Mouse (Mus musculus): ENCODE results near the gene Brd4. TPM values are rescaled to one million over a fixed set of nuclear protein-coding genes. Genes with fewer than 3 reads are reported as not detected.

Gene Brd4
- total and polyA plus RNA-seq, 3 experiments = 12.3 to 91.4 TPM; not detected in 1

DNA sequence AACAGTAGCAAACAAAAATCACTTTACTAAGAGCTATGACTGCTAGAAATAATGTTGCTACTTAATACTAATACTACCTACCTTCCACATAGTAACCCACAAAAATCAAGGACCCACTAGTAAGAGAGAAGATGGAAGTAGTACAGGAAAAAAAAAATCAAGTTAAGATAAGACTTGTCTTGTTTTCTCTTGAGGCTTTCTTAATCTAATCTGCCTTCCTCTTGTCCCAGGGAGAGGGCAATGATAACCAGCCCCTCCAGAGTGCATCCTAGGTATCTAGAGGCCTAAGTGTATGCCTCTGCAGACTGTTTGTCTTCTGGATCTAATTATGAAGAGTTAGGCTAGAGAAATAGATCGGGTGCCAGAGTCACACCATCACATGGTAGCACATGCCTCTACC lies 45.9 kb downstream of the Brd4 start:
- H3K4me3 ChIP-seq (ENCODE audit: control insufficient read depth in 1 of 2, insufficient read depth in 1 of 2, low read depth in 2 of 2, low read length in 2 of 2) = no peak overlapping the region
- H3K9me3 ChIP-seq (replicated peaks; ENCODE audit: insufficient read depth, low read length) = no peaks in the 10 kb centered on the region
- peaks cover 15 to 54% of the 10 kb centered on the region in 2 experiments for H3K36me3 ChIP-seq (ENCODE audit: control insufficient read depth in 1 of 2, insufficient read depth in 2 of 2, low read length in 2 of 2)
- peak; percentile 49 for DNase-seq (ENCODE audit: low read depth, low spot score)
- no peaks in the 10 kb centered on the region for H3K27me3 ChIP-seq (ENCODE audit: control insufficient read depth in 1 of 2, insufficient read depth in 2 of 2, low read length in 2 of 2)
- peaks cover 24 to 38% of the 10 kb centered on the region in 2 experiments for H3K4me1 ChIP-seq (ENCODE audit: control insufficient read depth in 1 of 2, insufficient read depth in 2 of 2, low read length in 2 of 2)
- no peak overlapping the region for H3K9ac ChIP-seq (ENCODE audit: control insufficient read depth, low read depth, low read length, poor library complexity, severe bottlenecking)
- no peak overlapping the region; the same call in 1 of the 2 replicates for H3K27ac ChIP-seq (ENCODE audit: control insufficient read depth, low read depth, low read length)
- H3K79me2 ChIP-seq (ENCODE audit: control insufficient read depth, insufficient read depth, low read length, poor library complexity) = peaks cover 61% of the 10 kb centered on the region
- TF ChIP-seq ELF1 (IDR thresholded peaks at IDR 0.05; ENCODE audit: low read depth, low read length) = no peak
- TF ChIP-seq ZC3H11A (IDR thresholded peaks at IDR 0.05; ENCODE audit: low read depth, low read length) = peak; percentile 2; the same call in 1 of the 2 replicates
- no peak for TF ChIP-seq MYB (IDR thresholded peaks at IDR 0.05; ENCODE audit: low read depth, low read length)
- TF ChIP-seq BHLHE40 (IDR thresholded peaks at IDR 0.05; ENCODE audit: borderline replicate concordance, low read depth, low read length) = peak; percentile 27; the same call in 1 of the 2 replicates
- peak; percentile 83 for TF ChIP-seq ZNF384 (IDR thresholded peaks at IDR 0.05; ENCODE audit: low read depth, low read length)
- no peak for TF ChIP-seq TAL1 (IDR thresholded peaks at IDR 0.05; ENCODE audit: low read length)
- no peak for TF ChIP-seq RAD21 (IDR thresholded peaks at IDR 0.05; ENCODE audit: low read depth, low read length)
- no peak for TF ChIP-seq JUND (IDR thresholded peaks at IDR 0.05; ENCODE audit: low read depth, low read length)
- TF ChIP-seq KAT2A (conservative IDR thresholded peaks at IDR 0.05; ENCODE audit: low read depth, low read length) = no peak
- TF ChIP-seq ETS1 (IDR thresholded peaks at IDR 0.05; ENCODE audit: low read depth, low read length) = peak; percentile 75
- TF ChIP-seq E2F4 (IDR thresholded peaks at IDR 0.05; ENCODE audit: borderline replicate concordance, low read depth, low read length) = no peak
- TF ChIP-seq GABPA (IDR thresholded peaks at IDR 0.05; ENCODE audit: low read depth, low read length) = no peak
- no peak for TF ChIP-seq CHD2 (IDR thresholded peaks at IDR 0.05; ENCODE audit: low read length)
- no peak for TF ChIP-seq CTCF (IDR thresholded peaks at IDR 0.05 in 2 of 3, conservative IDR thresholded peaks at IDR 0.05 in 1 of 3; ENCODE audit: control insufficient read depth in 1 of 3, insufficient read depth in 1 of 3, low read depth in 2 of 3, low read length in 3 of 3, poor library complexity in 1 of 3, severe bottlenecking in 1 of 3)
- no peak for TF ChIP-seq MAX (IDR thresholded peaks at IDR 0.05; ENCODE audit: low read length)
- TF ChIP-seq NELFE (IDR thresholded peaks at IDR 0.05; ENCODE audit: low read depth, low read length) = no peak
- no peak for TF ChIP-seq UBTF (IDR thresholded peaks at IDR 0.05; ENCODE audit: borderline replicate concordance, insufficient read depth, low read depth, low read length)
- peak; percentile 67; the same call in 1 of the 2 replicates for TF ChIP-seq MAFK (IDR thresholded peaks at IDR 0.05; ENCODE audit: borderline replicate concordance, low read depth, low read length)
- TF ChIP-seq USF1 (IDR thresholded peaks at IDR 0.05; ENCODE audit: low read depth, low read length) = no peak
- TF ChIP-seq MYC (IDR thresholded peaks at IDR 0.05; ENCODE audit: low read depth, low read length) = peak; percentile 11; the same call in 1 of the 2 replicates
- TF ChIP-seq POLR2A (IDR thresholded peaks at IDR 0.05; ENCODE audit: control insufficient read depth in 1 of 2, insufficient read depth in 1 of 2, low read depth in 1 of 2, low read length in 2 of 2, poor library complexity in 1 of 2) = no peak
- TF ChIP-seq POLR2AphosphoS5 (IDR thresholded peaks at IDR 0.05; ENCODE audit: borderline replicate concordance, low read depth, low read length) = no peak
- TF ChIP-seq RCOR1 (IDR thresholded peaks at IDR 0.05; ENCODE audit: low read depth, low read length) = peak; percentile 99
- TF ChIP-seq MAZ (IDR thresholded peaks at IDR 0.05; ENCODE audit: low read depth, low read length) = 0 out of 2 replicates have a peak, but pooled peaks have one; percentile 25
- peak; percentile 84 for TF ChIP-seq TCF12 (IDR thresholded peaks at IDR 0.05; ENCODE audit: low read depth, low read length)
- no peak for TF ChIP-seq ZMIZ1 (IDR thresholded peaks at IDR 0.05; ENCODE audit: low read depth, low read length)
- TF ChIP-seq TBP (IDR thresholded peaks at IDR 0.05; ENCODE audit: low read depth, low read length) = no peak
- no peak for TF ChIP-seq ZKSCAN1 (IDR thresholded peaks at IDR 0.05; ENCODE audit: low read depth, low read length)
- TF ChIP-seq EP300 (IDR thresholded peaks at IDR 0.05; ENCODE audit: low read depth in 1 of 2, low read length in 2 of 2) = peak; percentile 83 to 90
- TF ChIP-seq SIN3A (IDR thresholded peaks at IDR 0.05; ENCODE audit: low read length) = peak; percentile 51
- TF ChIP-seq MXI1 (IDR thresholded peaks at IDR 0.05; ENCODE audit: low read depth, low read length) = no peak
- TF ChIP-seq POLR2AphosphoS2 (IDR thresholded peaks at IDR 0.05; ENCODE audit: low read length) = no peak
- TF ChIP-seq MEF2A (IDR thresholded peaks at IDR 0.05; ENCODE audit: extremely low read depth, insufficient replicate concordance, low read depth, low read length, poor library complexity, severe bottlenecking) = no peak
- no peak for TF ChIP-seq NRF1 (IDR thresholded peaks at IDR 0.05; ENCODE audit: insufficient read depth, low read depth, low read length, poor library complexity, severe bottlenecking)
- TF ChIP-seq CHD1 (IDR thresholded peaks at IDR 0.05; ENCODE audit: low read depth, low read length) = no peak
- TF ChIP-seq USF2 (IDR thresholded peaks at IDR 0.05; ENCODE audit: borderline replicate concordance in 1 of 2, insufficient read depth in 1 of 2, low read depth in 1 of 2, low read length in 2 of 2) = no peak
- TF ChIP-seq GATA1 (IDR thresholded peaks at IDR 0.05; ENCODE audit: low read depth, low read length) = peak; percentile 96
- no peak for TF ChIP-seq SMC3 (IDR thresholded peaks at IDR 0.05; ENCODE audit: low read depth, low read length)

All from MEL (cell line).